Mouse (Mus musculus) adrenal gland, postnatal 36 days (tissue): Measurements from ENCODE around the gene Gm16181. TPM values are rescaled to one million over a fixed set of nuclear protein-coding genes. Genes with fewer than 3 reads are reported as not detected.

Experiments
- DNase-seq, 2 experiments: peaks; one replicate each; pipeline ENCODE4 v3.0.0; 2021; ENCODE audit warnings: mixed read lengths in 1 of 2
- microRNA-seq: library from miRNA; unstranded; fragments of <30 nt; microRNA quantifications from one replicate; pipeline ENCODE4 v1.2.0, GENCODE M21; 2021
- total RNA-seq, 2 experiments: library from RNA; stranded (reverse); gene quantifications; 2 replicates each; pipeline ENCODE4 v1.2.3; 2021

Gm16181 gene
- total RNA-seq, 2 experiments from 2014 or later, result not detected

- DNase-seq, result no peak
Observed at GRCm38 (mm10) chr17:35272249-35272648, 51.6 kb downstream of the Gm16181 start.

Small RNA genes within 50 kb of the gene (microRNA-seq; reads per million reads assigned to microRNA genes)
- gene Mir6973a (not detected), gene Mir6974 (not detected), gene Mir6975 (0.75 reads per million), gene Mir8094 (0.75 reads per million)

Other genes starting within 250 kb of the Gm16181 start
- 10 to 100 TPM; 36.0 to 86.1 TPM for gene Hspa1a, start 248.7 kb upstream of the Gm16181 start, total RNA-seq
- under 1 TPM; 0.20 to 0.36 TPM for gene Hspa1l, start 248.1 kb upstream of the Gm16181 start, total RNA-seq
- gene Lsm2, start 239.0 kb upstream of the Gm16181 start, total RNA-seq, result 10 to 100 TPM; 35.2 to 35.5 TPM
- 10 to 100 TPM; 61.5 to 62.9 TPM for gene Vars, start 219.8 kb upstream of the Gm16181 start, total RNA-seq
- under 1 TPM; 0.53 to 0.59 TPM for gene Vwa7, start 204.3 kb upstream of the Gm16181 start, total RNA-seq
- gene Sapcd1, start 192.8 kb upstream of the Gm16181 start, total RNA-seq, result 1 to 10 TPM in 1 of 2 experiments, under 1 TPM in 1; 0.82 to 1.3 TPM
- 1 to 10 TPM in 1 of 2 experiments, under 1 TPM in 1; 0.95 to 1.6 TPM for gene Msh5, start 174.1 kb upstream of the Gm16181 start, total RNA-seq
- gene Clic1, start 170.9 kb upstream of the Gm16181 start, total RNA-seq, result 100 to 1,000 TPM in 1 of 2 experiments, 10 to 100 TPM in 1; 83.6 to 109 TPM
- 10 to 100 TPM; 16.1 to 18.2 TPM for gene Ddah2, start 161.8 kb upstream of the Gm16181 start, total RNA-seq
- gene Ly6g6c, start 155.4 kb upstream of the Gm16181 start, total RNA-seq, result under 1 TPM in 1 of 2 experiments, not detected in 1; 0.56 TPM
- not detected for gene Mpig6b, start 154.7 kb upstream of the Gm16181 start, total RNA-seq
- under 1 TPM in 1 of 2 experiments, not detected in 1; 0.50 TPM for gene Ly6g6e, start 143.9 kb upstream of the Gm16181 start, total RNA-seq
- under 1 TPM in 1 of 2 experiments, not detected in 1; 0.43 TPM for gene Ly6g6d, start 142.8 kb upstream of the Gm16181 start, total RNA-seq
- not detected for gene Ly6g6f, start 135.2 kb upstream of the Gm16181 start, total RNA-seq
- gene Abhd16a, start 131.6 kb upstream of the Gm16181 start, total RNA-seq, result 10 to 100 TPM; 73.9 to 89.4 TPM
- gene Ly6g5c, start 112.6 kb upstream of the Gm16181 start, total RNA-seq, result not detected
- gene Ly6g5b, start 105.4 kb upstream of the Gm16181 start, total RNA-seq, result under 1 TPM; 0.26 to 0.43 TPM
- gene Gpank1, start 99.4 kb upstream of the Gm16181 start, total RNA-seq, result 10 to 100 TPM; 11.1 to 12.1 TPM
- gene Csnk2b, start 98.8 kb upstream of the Gm16181 start, total RNA-seq, result 100 to 1,000 TPM; 207 to 209 TPM
- gene D17H6S53E, start 94.5 kb upstream of the Gm16181 start, total RNA-seq, result 10 to 100 TPM; 25.0 to 29.5 TPM
- not detected for gene Apom, start 88.8 kb upstream of the Gm16181 start, total RNA-seq
- gene Bag6, start 85.7 kb upstream of the Gm16181 start, total RNA-seq, result 100 to 1,000 TPM; 372 to 389 TPM
- 100 to 1,000 TPM; 212 to 261 TPM for gene Prrc2a, start 55.9 kb upstream of the Gm16181 start, total RNA-seq
- gene Aif1, start 44.8 kb upstream of the Gm16181 start, total RNA-seq, result 1 to 10 TPM; 3.8 to 4.4 TPM
- 1 to 10 TPM; 4.4 to 4.8 TPM for gene Lst1, start 32.4 kb upstream of the Gm16181 start, total RNA-seq
- gene Ltb, start 26.4 kb upstream of the Gm16181 start, total RNA-seq, result 1 to 10 TPM in 1 of 2 experiments, under 1 TPM in 1; 0.89 to 6.6 TPM
- under 1 TPM; 0.23 to 0.36 TPM for gene Tnf, start 18.8 kb upstream of the Gm16181 start, total RNA-seq
- gene Lta, start 15.5 kb upstream of the Gm16181 start, total RNA-seq, result under 1 TPM; 0.36 to 0.40 TPM
- 1 to 10 TPM; 4.8 to 6.7 TPM for gene Atp6v1g2, start 12.8 kb downstream of the Gm16181 start, total RNA-seq
- gene Nfkbil1, start 15.0 kb downstream of the Gm16181 start, total RNA-seq, result 10 to 100 TPM; 15.5 to 20.1 TPM
- 100 to 1,000 TPM; 199 to 225 TPM for gene Ddx39b, start 20.9 kb downstream of the Gm16181 start, total RNA-seq
- gene H2-D1, start 41.9 kb downstream of the Gm16181 start, total RNA-seq, result 100 to 1,000 TPM; 170 to 266 TPM
- 1 to 10 TPM; 3.3 to 4.5 TPM for gene H2-Q1, start 99.6 kb downstream of the Gm16181 start, total RNA-seq
- gene H2-Q2, start 121.4 kb downstream of the Gm16181 start, total RNA-seq, result 1 to 10 TPM; 1.4 to 1.9 TPM
- gene H2-Q4, start 158.8 kb downstream of the Gm16181 start, total RNA-seq, result 10 to 100 TPM; 24.9 to 29.1 TPM
- 1 to 10 TPM; 2.4 to 6.2 TPM for gene H2-Q6, start 204.0 kb downstream of the Gm16181 start, total RNA-seq
- 1 to 10 TPM; 3.8 to 7.4 TPM for gene H2-Q7, start 218.3 kb downstream of the Gm16181 start, total RNA-seq
- 1 to 10 TPM; 7.5 to 8.7 TPM for gene H2-Q10, start 249.3 kb downstream of the Gm16181 start, total RNA-seq